Mouse (Mus musculus): Measurements from ENCODE around the gene Pnma1.

DNA sequence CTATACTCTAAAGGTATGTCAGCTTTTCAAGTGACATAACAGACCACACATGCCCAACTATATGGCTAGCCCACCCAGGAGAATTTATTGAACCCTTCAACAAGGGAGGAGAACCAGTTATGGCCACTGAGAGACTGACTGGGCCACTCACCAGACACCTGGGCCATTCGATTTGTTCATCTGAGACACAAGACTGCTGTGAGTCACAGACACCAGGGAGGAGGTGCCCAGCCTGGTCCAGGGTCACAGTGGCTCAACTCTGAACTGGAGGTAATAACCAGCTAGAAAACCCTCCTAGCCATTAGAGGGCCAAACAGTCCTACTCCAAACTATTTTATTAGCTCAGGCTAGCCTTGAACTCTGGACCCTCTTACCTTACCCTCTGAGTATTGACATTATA lies 29.8 kb upstream of the Pnma1 start:
- TF ChIP-seq CHD2 (IDR thresholded peaks at IDR 0.05; ENCODE audit: low read length) (no peak), POLR2A (IDR thresholded peaks at IDR 0.05; ENCODE audit: control insufficient read depth in 1 of 2, insufficient read depth in 1 of 2, low read depth in 1 of 2, low read length in 2 of 2, poor library complexity in 1 of 2) (no peak), CTCF (IDR thresholded peaks at IDR 0.05 in 2 of 3, conservative IDR thresholded peaks at IDR 0.05 in 1 of 3; ENCODE audit: control insufficient read depth in 1 of 3, insufficient read depth in 1 of 3, low read depth in 2 of 3, low read length in 3 of 3, poor library complexity in 1 of 3, severe bottlenecking in 1 of 3) (no peak), GATA1 (IDR thresholded peaks at IDR 0.05; ENCODE audit: low read depth, low read length) (no peak), ZKSCAN1 (IDR thresholded peaks at IDR 0.05; ENCODE audit: low read depth, low read length) (no peak), ETS1 (IDR thresholded peaks at IDR 0.05; ENCODE audit: low read depth, low read length) (no peak), NRF1 (IDR thresholded peaks at IDR 0.05; ENCODE audit: insufficient read depth, low read depth, low read length, poor library complexity, severe bottlenecking) (no peak), ZNF384 (IDR thresholded peaks at IDR 0.05; ENCODE audit: low read depth, low read length) (no peak), RCOR1 (IDR thresholded peaks at IDR 0.05; ENCODE audit: low read depth, low read length) (no peak), BHLHE40 (IDR thresholded peaks at IDR 0.05; ENCODE audit: borderline replicate concordance, low read depth, low read length) (no peak), MYB (IDR thresholded peaks at IDR 0.05; ENCODE audit: low read depth, low read length) (no peak), POLR2AphosphoS2 (IDR thresholded peaks at IDR 0.05; ENCODE audit: low read length) (no peak)

Data from MEL (cell line).